Mouse (Mus musculus) forebrain, embryonic 16.5 days (tissue): ENCODE data around the gene Lmo1. TPM values are rescaled to one million over a fixed set of nuclear protein-coding genes. Genes with fewer than 3 reads are reported as not detected.
"Not testable (repeated sequence)": the region's sequence is repeated elsewhere in the genome, so short reads cannot be mapped to it uniquely, and the experiment has no call there.

Experiments used
- ATAC-seq: fragments of 200-750 bp; cut with Nextera tagmentation; 2 replicates; pipeline ENCODE4 v1.8.0; 2017; ENCODE audit warnings: mild to moderate bottlenecking, moderate library complexity
- H3K27ac ChIP-seq: fragments of 300-500 bp; sonication (generic); 2 replicates; pipeline ENCODE4 v1.5.1; 2014; ENCODE audit warnings: low read length, control low read depth
- H3K27me3 ChIP-seq: fragments of 300-500 bp; sonication (generic); replicated peaks from 2 replicates; pipeline ENCODE4 v1.6.1; 2014; ENCODE audit warnings: low read length; ENCODE audit not compliant: control insufficient read depth, insufficient read depth
- H3K36me3 ChIP-seq: fragments of 300-500 bp; sonication (generic); 2 replicates; pipeline ENCODE4 v1.6.1; 2014; ENCODE audit not compliant: control insufficient read depth, insufficient read depth
- H3K4me1 ChIP-seq: fragments of 300-500 bp; sonication (generic); replicated peaks from 2 replicates; pipeline ENCODE4 v1.6.1; 2014; ENCODE audit warnings: low read length; ENCODE audit not compliant: control insufficient read depth, insufficient read depth
- H3K4me2 ChIP-seq: fragments of 300-500 bp; sonication (generic); 2 replicates; pipeline ENCODE4 v1.6.1; 2014; ENCODE audit warnings: mild to moderate bottlenecking, low read length, control low read depth
- H3K4me3 ChIP-seq: fragments of 300-500 bp; sonication (generic); replicated peaks from 2 replicates; pipeline ENCODE4 v1.5.1; 2014; ENCODE audit warnings: mild to moderate bottlenecking, low read length, control low read depth
- H3K9ac ChIP-seq: fragments of 300-500 bp; sonication (generic); replicated peaks from 2 replicates; pipeline ENCODE4 v1.6.1; 2014; ENCODE audit warnings: low read depth, low read length, control low read depth
- H3K9me3 ChIP-seq: fragments of 300-500 bp; sonication (generic); 2 replicates; pipeline ENCODE4 v1.6.1; 2016; ENCODE audit warnings: low read length; ENCODE audit not compliant: control insufficient read depth
- WGBS: fragments of 180-500 bp; shearing (Covaris S2); extraction: QIAGEN DNeasy Blood & Tissue Kit; methylation state at CpG from one replicate; pipeline ENCODE4 v1.1.7; 2014; 5-methylcytosine and 5-hydroxymethylcytosine counted together
- polyA plus RNA-seq: library from polyadenylated mRNA; unstranded; fragments of >200 nt; fragmentation: Nextera tagmentation; extraction: Ambion mirVana; gene quantifications from 2 replicates; pipeline ENCODE4 v1.2.1, GENCODE M21; 2015

Lmo1 gene
- polyA plus RNA-seq, 1 experiment from 2014 or later: 64.2 TPM

GRCm38 (mm10) chr7:109131565-109131964, 43.4 kb downstream of the Lmo1 start:
- WGBS: 61% methylated on average over 2 of the region's 2 CpGs
- H3K27ac ChIP-seq: no peak overlapping the region
- ATAC-seq: no peak
- H3K9ac ChIP-seq: no peak overlapping the region
- H3K9me3 ChIP-seq: no peaks in the 10 kb centered on the region
- no peak overlapping the region for H3K4me3 ChIP-seq
- no peaks in the 10 kb centered on the region for H3K27me3 ChIP-seq
- no peaks in the 10 kb centered on the region for H3K4me1 ChIP-seq
- H3K36me3 ChIP-seq: no peaks in the 10 kb centered on the region
- no peak overlapping the region for H3K4me2 ChIP-seq

- Histone ChIP-seq H3K9me3 (no peaks in the 10 kb centered on the region), H3K27ac (no peak overlapping the region), H3K9ac (no peak overlapping the region), H3K4me2 (no peak overlapping the region), H3K27me3 (no peaks in the 10 kb centered on the region), H3K4me1 (no peaks in the 10 kb centered on the region), H3K4me3 (no peak overlapping the region), H3K36me3 (no peaks in the 10 kb centered on the region)
- ATAC-seq: peak; percentile 43; the same call in 1 of the 2 replicates
- WGBS: 46% methylated on average over 5 of the region's 5 CpGs
Observed at GRCm38 (mm10) chr7:109129946-109130686, 44.9 kb downstream of the Lmo1 start.

- H3K9me3 ChIP-seq: no peaks in the 10 kb centered on the region
- H3K27ac ChIP-seq: no peak overlapping the region
- H3K27me3 ChIP-seq: no peaks in the 10 kb centered on the region
- no peak overlapping the region for H3K4me3 ChIP-seq
- ATAC-seq: no peak
- no peak overlapping the region for H3K4me2 ChIP-seq
- H3K36me3 ChIP-seq: no peaks in the 10 kb centered on the region
- no peak overlapping the region for H3K9ac ChIP-seq
- H3K4me1 ChIP-seq: no peaks in the 10 kb centered on the region
Observed at GRCm38 (mm10) chr7:109129442-109129841, 45.6 kb downstream of the Lmo1 start.

GRCm38 (mm10) chr7:109115929-109116328, 59.1 kb downstream of the Lmo1 start:
- peak; percentile 39; the same call in 1 of the 2 replicates for ATAC-seq
- peaks cover 18% of the 10 kb centered on the region for H3K4me1 ChIP-seq
- WGBS: 10% methylated on average over 4 of the region's 4 CpGs
- no peaks in the 10 kb centered on the region for H3K9me3 ChIP-seq
- H3K27ac ChIP-seq: peak overlapping the region; percentile 73
- H3K9ac ChIP-seq: no peak overlapping the region
- H3K4me2 ChIP-seq: peak overlapping the region; percentile 29; the same call in 1 of the 2 replicates
- H3K27me3 ChIP-seq: peaks cover 12% of the 10 kb centered on the region
- H3K36me3 ChIP-seq: no peaks in the 10 kb centered on the region
- no peak overlapping the region for H3K4me3 ChIP-seq

GRCm38 (mm10) chr7:109115488-109115887, 59.5 kb downstream of the Lmo1 start:
- not testable (repeated sequence) for H3K9me3 ChIP-seq, H3K9ac ChIP-seq, H3K36me3 ChIP-seq, H3K4me3 ChIP-seq
- peaks cover 22% of the 10 kb centered on the region for H3K4me1 ChIP-seq
- WGBS: no CpG with 5 or more reads among the region's 4 CpGs
- H3K27me3 ChIP-seq: peaks cover 12% of the 10 kb centered on the region
- ATAC-seq: peak; percentile 87
- H3K4me2 ChIP-seq: peak overlapping the region; percentile 29; the same call in 1 of the 2 replicates
- H3K27ac ChIP-seq: peak overlapping the region; percentile 73

- 8% methylated on average over 10 of the region's 10 CpGs for WGBS
- H3K4me2 ChIP-seq: peak overlapping the region; percentile 5; the same call in 1 of the 2 replicates
- H3K4me3 ChIP-seq: no peak overlapping the region
- no peaks in the 10 kb centered on the region for H3K9me3 ChIP-seq
- peaks cover 12% of the 10 kb centered on the region for H3K27me3 ChIP-seq
- peaks cover 26% of the 10 kb centered on the region for H3K4me1 ChIP-seq
- ATAC-seq: peak; percentile 54
- H3K27ac ChIP-seq: peak overlapping the region; percentile 43
- no peak overlapping the region for H3K9ac ChIP-seq
- no peaks in the 10 kb centered on the region for H3K36me3 ChIP-seq
Observed at GRCm38 (mm10) chr7:109114950-109115349, 60.1 kb downstream of the Lmo1 start.

- peaks cover 26% of the 10 kb centered on the region for H3K4me1 ChIP-seq
- H3K36me3 ChIP-seq: no peaks in the 10 kb centered on the region
- peaks cover 18% of the 10 kb centered on the region for H3K27me3 ChIP-seq
- H3K9me3 ChIP-seq: no peaks in the 10 kb centered on the region
- H3K9ac ChIP-seq: no peak overlapping the region
- no peak overlapping the region for H3K4me3 ChIP-seq
- no peak overlapping the region for H3K4me2 ChIP-seq
- WGBS: 13% methylated on average over 5 of the region's 5 CpGs
- peak; percentile 84 for ATAC-seq
- no peak overlapping the region for H3K27ac ChIP-seq
Observed at GRCm38 (mm10) chr7:109111000-109111399, 64.0 kb downstream of the Lmo1 start.

GRCm38 (mm10) chr7:109104894-109105293, 70.1 kb downstream of the Lmo1 start:
- Histone ChIP-seq H3K4me1 (0 out of 2 replicates have a peak, but pooled peaks cover 2% of the 10 kb centered on the region), H3K27ac (no peak overlapping the region), H3K9me3 (no peaks in the 10 kb centered on the region), H3K9ac (no peak overlapping the region), H3K27me3 (peaks cover 26% of the 10 kb centered on the region), H3K4me3 (no peak overlapping the region), H3K4me2 (no peak overlapping the region), H3K36me3 (no peaks in the 10 kb centered on the region)
- no peak for ATAC-seq
- 81% methylated on average over 1 of the region's 1 CpGs for WGBS

- no peak overlapping the region for H3K4me3 ChIP-seq
- H3K9ac ChIP-seq: no peak overlapping the region
- no peak overlapping the region for H3K27ac ChIP-seq
- WGBS: 90% methylated on average over 3 of the region's 3 CpGs
- H3K27me3 ChIP-seq: peaks cover 18% of the 10 kb centered on the region
- ATAC-seq: no peak
- no peak overlapping the region for H3K4me2 ChIP-seq
- no peaks in the 10 kb centered on the region for H3K36me3 ChIP-seq
- no peaks in the 10 kb centered on the region for H3K4me1 ChIP-seq
- H3K9me3 ChIP-seq: no peaks in the 10 kb centered on the region
Observed at GRCm38 (mm10) chr7:109101167-109101566, 73.8 kb downstream of the Lmo1 start.
